Mouse (Mus musculus) heart, adult 2 months (tissue): ENCODE data around the gene Mad1l1.

Experiments
- CTCF ChIP-seq: fragments of 200-600 bp; IDR thresholded peaks from 2 replicates; pipeline ENCODE4 v1.8.1; 2022; ENCODE audit warnings: antibody characterized with exemption, mild to moderate bottlenecking, moderate library complexity
- POLR2A ChIP-seq: fragments of 200-500 bp; IDR thresholded peaks from 2 replicates; pipeline ENCODE4 v1.6.1; 2011; ENCODE audit warnings: mild to moderate bottlenecking, low read depth, low read length, control low read depth; ENCODE audit not compliant: insufficient read depth

DNA sequence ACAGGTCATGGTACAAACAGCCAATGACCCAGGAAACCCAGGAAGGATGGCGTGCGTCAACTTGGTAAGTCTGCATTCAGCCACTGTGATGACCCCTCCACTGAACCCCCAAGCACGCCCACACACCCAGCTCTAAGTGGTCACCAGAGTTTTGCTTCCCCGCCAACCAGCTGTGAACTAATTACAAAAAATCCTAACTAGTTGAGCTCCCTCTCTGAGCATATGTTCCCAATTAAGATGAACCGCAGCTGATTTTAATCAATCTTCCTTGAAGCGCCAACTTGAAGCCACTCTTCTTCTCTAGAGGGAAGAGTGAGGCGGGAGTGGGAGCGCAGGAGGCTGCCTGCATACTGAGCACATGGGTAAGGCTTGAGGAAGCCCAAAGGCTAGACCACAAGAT, 218.6 kb downstream of the Mad1l1 start:
- TF ChIP-seq POLR2A (no peak), CTCF (no peak)
